In genomic region chr11:115514238-115514663, GRCm38 (mm10) we compare ENCODE assay signal across 8 mouse cellular contexts. TPM values are rescaled to one million over a fixed set of nuclear protein-coding genes. Genes with fewer than 3 reads are reported as not detected.
DNase-seq lines count a peak whose midpoint lies in the region; ATAC-seq lines count a peak whose summit lies in the region.

Gene Jpt1, minus strand, starts transcription at chr11:115514387.

- peaks cover 20% of the 10 kb centered on the region for H3K4me1 ChIP-seq in forebrain, embryonic 14.5 days (ENCODE audit: control insufficient read depth, insufficient read depth, low read length)
- peaks cover 30% of the 10 kb centered on the region for H3K4me1 ChIP-seq in neural tube, embryonic 15.5 days

- no peaks in the 10 kb centered on the region for H3K36me3 ChIP-seq in forebrain, embryonic 14.5 days (ENCODE audit: control insufficient read depth, insufficient read depth, low read length)
- H3K36me3 ChIP-seq in neural tube, embryonic 15.5 days = no peaks in the 10 kb centered on the region

- H3K27ac ChIP-seq in forebrain, embryonic 14.5 days (ENCODE audit: low read depth, low read length) = peak within 1 kb of the TSS; percentile 83
- H3K27ac ChIP-seq in neural tube, embryonic 15.5 days (replicated peaks) = peak within 1 kb of the TSS; percentile 88

- peak; percentile 98 for ATAC-seq in forebrain, embryonic 14.5 days
- ATAC-seq in neural tube, embryonic 15.5 days (ENCODE audit: low FRiP score) = peak; percentile 97

- intact Hi-C loops in heart, postnatal 14 days (cut with DNase I) = loop anchor here (1.0 kb wide), 1 partner anchor 22 kb away; the partner anchor contains the start of gene Sumo2

- H3K27me3 ChIP-seq in forebrain, embryonic 14.5 days (replicated peaks; ENCODE audit: control insufficient read depth, insufficient read depth, low read length) = no peaks in the 10 kb centered on the region
- no peaks in the 10 kb centered on the region for H3K27me3 ChIP-seq in neural tube, embryonic 15.5 days (replicated peaks)

- no peaks in the 10 kb centered on the region for H3K9me3 ChIP-seq in forebrain, embryonic 14.5 days (replicated peaks; ENCODE audit: control insufficient read depth, low read length)
- H3K9me3 ChIP-seq in neural tube, embryonic 15.5 days (replicated peaks) = no peaks in the 10 kb centered on the region

- peak within 1 kb of the TSS; percentile 91 for H3K4me2 ChIP-seq in forebrain, embryonic 14.5 days (ENCODE audit: low read length)
- peak within 1 kb of the TSS; percentile 68 for H3K4me2 ChIP-seq in neural tube, embryonic 15.5 days

- under 1% methylated on average over 24 of the region's 24 CpGs for WGBS in forebrain, embryonic 14.5 days
- WGBS in neural tube, embryonic 15.5 days = 0% methylated on average over 24 of the region's 24 CpGs

- peak within 1 kb of the TSS; percentile 100 for H3K9ac ChIP-seq in forebrain, embryonic 14.5 days (ENCODE audit: low read length)
- H3K9ac ChIP-seq in neural tube, embryonic 15.5 days (replicated peaks) = peak within 1 kb of the TSS; percentile 99

- peak; percentile 98 for DNase-seq in ES-CJ7 (ENCODE audit: low read depth, low spot score)
- peak; percentile 96 for DNase-seq in cerebellum, adult 11 months
- DNase-seq in forebrain, embryonic 14.5 days (ENCODE audit: low spot score) = peak; percentile 99
- peak; percentile 95 to 97 for DNase-seq in heart, postnatal 14 days
- peak; percentile 97 for DNase-seq in layer of hippocampus, adult 11-12 months (ENCODE audit: low spot score)
- peak; percentile 96 to 97 for DNase-seq in lung, adult 18-20 months
- peak; percentile 95 for DNase-seq in testis, postnatal 14 days (ENCODE audit: low spot score)

- H3K4me3 ChIP-seq in forebrain, embryonic 14.5 days (ENCODE audit: low read depth, low read length) = peak within 1 kb of the TSS; percentile 100
- H3K4me3 ChIP-seq in neural tube, embryonic 15.5 days (replicated peaks) = peak within 1 kb of the TSS; percentile 75

RNA-seq across cellular contexts. Expression of gene Jpt1, which starts in this region (rescaled TPM):
- 2,151 and 2,168 TPM in 2 replicates for polyA plus RNA-seq in forebrain, embryonic 14.5 days (2014; fragmentation: Nextera tagmentation; extraction: Ambion mirVana)
- total RNA-seq in heart, postnatal 14 days (2021) = 100 to 1,000 TPM; 159 to 196 TPM
- polyA plus RNA-seq in neural tube, embryonic 15.5 days (2015; fragmentation: Nextera tagmentation; extraction: Ambion mirVana) = 1,012 and 1,180 TPM in 2 replicates

Comparison
In these comparisons a context has a peak if more than half of its experiments do, and no peak if none do; other contexts are left out.
1. Peak in every context shown above with its lines: DNase-seq, ATAC-seq, H3K4me3 ChIP-seq and H3K27ac ChIP-seq.